Mouse (Mus musculus) inflammation-experienced regulatory T-cells, adult 6 months (primary cell): ENCODE measurements around the gene Tmem117. TPM values are rescaled to one million over a fixed set of nuclear protein-coding genes. Genes with fewer than 3 reads are reported as not detected.

Experiments
- polyA plus RNA-seq, 3 experiments: library from polyadenylated mRNA; unstranded; fragments of 100-300 nt; shearing (Covaris generic); gene quantifications; one replicate each; pipeline ENCODE4 v1.2.1; 2017

Tmem117 gene
- polyA plus RNA-seq, 3 experiments from 2014 or later, result 0.20 TPM; not detected in 2

Other genes starting within 250 kb of the Tmem117 start
- not detected for gene Adamts20, start 163.8 kb upstream of the Tmem117 start, polyA plus RNA-seq
- 10 to 100 TPM in 1 of 3 experiments, 1 to 10 TPM in 2; 6.7 to 10.6 (median 9.8) TPM for gene Pus7l, start 85.7 kb upstream of the Tmem117 start, polyA plus RNA-seq
- gene Irak4, start 85.6 kb upstream of the Tmem117 start, polyA plus RNA-seq, result 10 to 100 TPM; 33.4 to 36.6 (median 35.7) TPM
- gene Twf1, start 39.3 kb upstream of the Tmem117 start, polyA plus RNA-seq, result 10 to 100 TPM; 55.1 to 60.8 (median 58.3) TPM